Mouse (Mus musculus): ENCODE measurements around the gene Gm28897. TPM values are rescaled to one million over a fixed set of nuclear protein-coding genes. Genes with fewer than 3 reads are reported as not detected.

The Gm28897 gene
- total RNA-seq (2023), result not detected

GRCm38 (mm10) chrY:80926695-80927094, at the start of gene Gm28897:
Gene Gm28897 (plus strand): TSS chrY:80926995.

Data from monocyte, adult 59 days (primary cell).